Mouse (Mus musculus) MEL (cell line): ENCODE results near the gene Gm5136. TPM values are rescaled to one million over a fixed set of nuclear protein-coding genes. Genes with fewer than 3 reads are reported as not detected.

ENCODE experiments used
- DNase-seq: peaks from one replicate; pipeline ENCODE4 v3.0.0; 2011; ENCODE audit warnings: low read depth, low spot score
- H3K27ac ChIP-seq: 2 replicates; pipeline ENCODE4 v1.5.1; 2012; ENCODE audit warnings: low read depth, mild to moderate bottlenecking, control low read depth, low read length, moderate library complexity; ENCODE audit not compliant: control insufficient read depth
- H3K27me3 ChIP-seq, 2 experiments: fragments of 150-350 bp in 1 of 2; sonication (generic) in 1 of 2; 2 replicates each; pipeline ENCODE4 v1.6.1; 2012; ENCODE audit warnings: low read length in 2 of 2, mild to moderate bottlenecking in 2 of 2, improper control_type of control experiment in 1 of 2, moderate library complexity in 1 of 2; ENCODE audit not compliant: insufficient read depth in 2 of 2, control insufficient read depth in 1 of 2
- H3K36me3 ChIP-seq, 2 experiments: 2 replicates each; pipeline ENCODE4 v1.6.1; 2012 to 2014; ENCODE audit warnings: low read length in 2 of 2, improper control_type of control experiment in 1 of 2, inconsistent platforms in 1 of 2, mild to moderate bottlenecking in 1 of 2; ENCODE audit not compliant: insufficient read depth in 2 of 2, control insufficient read depth in 1 of 2
- H3K4me1 ChIP-seq, 2 experiments: fragments of 150-350 bp in 1 of 2; sonication (generic) in 1 of 2; 2 replicates each; pipeline ENCODE4 v1.6.1; 2012; ENCODE audit warnings: low read length in 2 of 2, improper control_type of control experiment in 1 of 2, mild to moderate bottlenecking in 1 of 2; ENCODE audit not compliant: insufficient read depth in 2 of 2, control insufficient read depth in 1 of 2
- H3K4me3 ChIP-seq, 2 experiments: fragments of 150-350 bp in 1 of 2; sonication (generic) in 1 of 2; 2 replicates each; pipeline ENCODE4 v1.5.1; 2012; ENCODE audit warnings: low read depth in 2 of 2, low read length in 2 of 2, mild to moderate bottlenecking in 2 of 2, moderate library complexity in 2 of 2, control low read depth in 1 of 2, improper control_type of control experiment in 1 of 2; ENCODE audit not compliant: control insufficient read depth in 1 of 2, insufficient read depth in 1 of 2
- H3K79me2 ChIP-seq: 2 replicates; pipeline ENCODE4 v1.6.1; 2012; ENCODE audit warnings: mild to moderate bottlenecking, low read length, moderate library complexity; ENCODE audit not compliant: control insufficient read depth, poor library complexity, insufficient read depth
- H3K9ac ChIP-seq: 2 replicates; pipeline ENCODE4 v1.6.1; 2012; ENCODE audit warnings: low read depth, mild to moderate bottlenecking, control low read depth, low read length, moderate library complexity; ENCODE audit not compliant: control insufficient read depth, poor library complexity, severe bottlenecking
- H3K9me3 ChIP-seq: fragments of 150-350 bp; sonication (generic); replicated peaks from 2 replicates; pipeline ENCODE4 v1.6.1; 2012; ENCODE audit warnings: mild to moderate bottlenecking, low read length, improper control_type of control experiment, moderate library complexity; ENCODE audit not compliant: insufficient read depth
- CHD2 ChIP-seq: IDR thresholded peaks from 2 replicates; pipeline ENCODE4 v1.6.1; 2011; ENCODE audit warnings: low read length, improper control_type of control experiment
- CTCF ChIP-seq, 3 experiments: IDR thresholded peaks in 2 of 3; conservative IDR thresholded peaks in 1 of 3; 2 replicates each; pipeline ENCODE4 v1.5.1; 2011 to 2012; ENCODE audit warnings: low read length in 3 of 3, low read depth in 2 of 3, mild to moderate bottlenecking in 2 of 3, improper control_type of control experiment in 1 of 3, inconsistent platforms in 1 of 3, mixed read lengths in 1 of 3, moderate library complexity in 1 of 3; ENCODE audit not compliant: control insufficient read depth in 1 of 3, insufficient read depth in 1 of 3, poor library complexity in 1 of 3, severe bottlenecking in 1 of 3
- E2F4 ChIP-seq: IDR thresholded peaks from 2 replicates; pipeline ENCODE4 v1.6.1; 2011; ENCODE audit warnings: low read depth, low read length, improper control_type of control experiment, borderline replicate concordance
- EP300 ChIP-seq, 2 experiments: IDR thresholded peaks; 2 replicates each; pipeline ENCODE4 v1.6.1; 2011; ENCODE audit warnings: improper control_type of control experiment in 2 of 2, low read length in 2 of 2, low read depth in 1 of 2, mild to moderate bottlenecking in 1 of 2
- ETS1 ChIP-seq: IDR thresholded peaks from 2 replicates; pipeline ENCODE4 v1.6.1; 2012; ENCODE audit warnings: low read depth, mild to moderate bottlenecking, inconsistent platforms, low read length, improper control_type of control experiment, moderate library complexity
- GATA1 ChIP-seq: IDR thresholded peaks from 2 replicates; pipeline ENCODE4 v1.6.1; 2011; ENCODE audit warnings: low read depth, low read length, improper control_type of control experiment
- HCFC1 ChIP-seq: IDR thresholded peaks from 2 replicates; pipeline ENCODE4 v1.6.1; 2012; ENCODE audit warnings: low read depth, mild to moderate bottlenecking, inconsistent platforms, low read length, improper control_type of control experiment, moderate library complexity
- KAT2A ChIP-seq: conservative IDR thresholded peaks from 2 replicates; pipeline ENCODE4 v1.6.1; 2012; ENCODE audit warnings: low read depth, low read length, improper control_type of control experiment, inconsistent platforms
- MEF2A ChIP-seq: IDR thresholded peaks from 2 replicates; pipeline ENCODE4 v1.6.1; 2014; ENCODE audit warnings: low read depth, mild to moderate bottlenecking, inconsistent platforms, low read length, improper control_type of control experiment; ENCODE audit not compliant: poor library complexity, insufficient replicate concordance, severe bottlenecking; ENCODE audit errors: extremely low read depth
- MYC ChIP-seq: IDR thresholded peaks from 2 replicates; pipeline ENCODE4 v1.6.1; 2011; ENCODE audit warnings: low read depth, mild to moderate bottlenecking, low read length, improper control_type of control experiment, moderate library complexity
- NRF1 ChIP-seq: IDR thresholded peaks from 2 replicates; pipeline ENCODE4 v1.6.1; 2014; ENCODE audit warnings: low read depth, mild to moderate bottlenecking, inconsistent platforms, low read length, improper control_type of control experiment, moderate library complexity; ENCODE audit not compliant: poor library complexity, insufficient read depth, severe bottlenecking
- POLR2AphosphoS2 ChIP-seq: IDR thresholded peaks from 2 replicates; pipeline ENCODE4 v1.6.1; 2011; ENCODE audit warnings: low read length, improper control_type of control experiment
- POLR2AphosphoS5 ChIP-seq: IDR thresholded peaks from 2 replicates; pipeline ENCODE4 v1.6.1; 2012; ENCODE audit warnings: low read depth, borderline replicate concordance, mild to moderate bottlenecking, inconsistent platforms, low read length, moderate library complexity, mixed read lengths
- RAD21 ChIP-seq: IDR thresholded peaks from 2 replicates; pipeline ENCODE4 v1.6.1; 2011; ENCODE audit warnings: mild to moderate bottlenecking, low read depth, low read length, improper control_type of control experiment
- SMC3 ChIP-seq: IDR thresholded peaks from 2 replicates; pipeline ENCODE4 v1.6.1; 2011; ENCODE audit warnings: low read depth, low read length, improper control_type of control experiment
- TBP ChIP-seq: IDR thresholded peaks from 2 replicates; pipeline ENCODE4 v1.8.0; 2011; ENCODE audit warnings: low read depth, low read length, improper control_type of control experiment
- USF1 ChIP-seq: IDR thresholded peaks from 2 replicates; pipeline ENCODE4 v1.6.1; 2014; ENCODE audit warnings: low read depth, mild to moderate bottlenecking, inconsistent platforms, low read length, improper control_type of control experiment, moderate library complexity
- USF2 ChIP-seq, 2 experiments: IDR thresholded peaks; 2 replicates each; pipeline ENCODE4 v1.6.1; 2011 to 2012; ENCODE audit warnings: improper control_type of control experiment in 2 of 2, low read length in 2 of 2, borderline replicate concordance in 1 of 2, inconsistent platforms in 1 of 2, low read depth in 1 of 2, mild to moderate bottlenecking in 1 of 2; ENCODE audit not compliant: insufficient read depth in 1 of 2
- ZKSCAN1 ChIP-seq: IDR thresholded peaks from 2 replicates; pipeline ENCODE4 v1.6.1; 2012; ENCODE audit warnings: low read depth, mild to moderate bottlenecking, inconsistent platforms, low read length, improper control_type of control experiment, moderate library complexity
- ZMIZ1 ChIP-seq: IDR thresholded peaks from 2 replicates; pipeline ENCODE4 v1.6.1; 2012; ENCODE audit warnings: low read depth, mild to moderate bottlenecking, inconsistent platforms, low read length, improper control_type of control experiment, moderate library complexity
- polyA plus RNA-seq, 2 experiments: library from polyadenylated mRNA; stranded (reverse) in 1 of 2; unstranded in 1 of 2; fragments of >175 nt in 1 of 2; fragments of >200 nt in 1 of 2; gene quantifications; 2 replicates each; pipeline versions ENCODE4 v1.2.1 to v1.2.4; 2012; ENCODE audit warnings: low replicate concordance in 2 of 2, low read depth in 1 of 2; ENCODE audit not compliant: insufficient read length in 2 of 2, insufficient read depth in 1 of 2, missing spikeins in 1 of 2
- total RNA-seq: library from RNA; depleted of rRNA; stranded (reverse); fragments of 300-350 nt; gene quantifications from 2 replicates; pipeline ENCODE4 v1.2.3, GENCODE M21; 2012

Gene Gm5136
- total and polyA plus RNA-seq, 3 experiments: not detected

GRCm38 (mm10) chr10:108710514-108710913, 10.6 kb upstream of the Gm5136 start:
- DNase-seq: no peak
- Histone ChIP-seq H3K27ac (no peak overlapping the region), H3K4me1 (no peaks in the 10 kb centered on the region), H3K36me3 (no peaks in the 10 kb centered on the region), H3K9ac (no peak overlapping the region), H3K4me3 (no peak overlapping the region), H3K9me3 (no peaks in the 10 kb centered on the region), H3K27me3 (no peaks in the 10 kb centered on the region), H3K79me2 (no peaks in the 10 kb centered on the region)
- TF ChIP-seq E2F4 (no peak), CHD2 (no peak), ZMIZ1 (no peak), POLR2AphosphoS5 (no peak)

GRCm38 (mm10) chr10:108705658-108706057, 5.7 kb upstream of the Gm5136 start:
- no peaks in the 10 kb centered on the region for H3K4me1 ChIP-seq
- DNase-seq: no peak
- H3K27me3 ChIP-seq: no peaks in the 10 kb centered on the region
- TF ChIP-seq TBP (no peak), ZMIZ1 (no peak), CTCF (IDR thresholded peaks at IDR 0.05 in 2 of 3, conservative IDR thresholded peaks at IDR 0.05 in 1 of 3; ENCODE audit: control insufficient read depth in 1 of 3, insufficient read depth in 1 of 3, low read depth in 2 of 3, low read length in 3 of 3, poor library complexity in 1 of 3, severe bottlenecking in 1 of 3) (no peak), SMC3 (no peak), USF1 (no peak), CHD2 (no peak), ETS1 (no peak), USF2 (IDR thresholded peaks at IDR 0.05; ENCODE audit: borderline replicate concordance in 1 of 2, insufficient read depth in 1 of 2, low read depth in 1 of 2, low read length in 2 of 2) (no peak), RAD21 (no peak), EP300 (IDR thresholded peaks at IDR 0.05; ENCODE audit: low read depth in 1 of 2, low read length in 2 of 2) (no peak)
- no peak overlapping the region for H3K27ac ChIP-seq
- H3K36me3 ChIP-seq: no peaks in the 10 kb centered on the region
- H3K9me3 ChIP-seq: no peaks in the 10 kb centered on the region
- no peaks in the 10 kb centered on the region for H3K79me2 ChIP-seq
- no peak overlapping the region for H3K4me3 ChIP-seq
- no peak overlapping the region for H3K9ac ChIP-seq

GRCm38 (mm10) chr10:108701361-108702128, 1.6 kb upstream of the Gm5136 start:
- Histone ChIP-seq H3K9ac (no peak overlapping the region), H3K36me3 (no peaks in the 10 kb centered on the region), H3K4me3 (no peak overlapping the region), H3K27ac (no peak overlapping the region), H3K79me2 (no peaks in the 10 kb centered on the region), H3K9me3 (no peaks in the 10 kb centered on the region), H3K4me1 (no peaks in the 10 kb centered on the region), H3K27me3 (no peaks in the 10 kb centered on the region)
- TF ChIP-seq MYC (no peak), GATA1 (no peak), CHD2 (no peak), MEF2A (no peak), TBP (no peak), USF1 (no peak), ZKSCAN1 (no peak), NRF1 (no peak), ETS1 (no peak), HCFC1 (no peak), POLR2AphosphoS5 (no peak), CTCF (IDR thresholded peaks at IDR 0.05 in 2 of 3, conservative IDR thresholded peaks at IDR 0.05 in 1 of 3; ENCODE audit: control insufficient read depth in 1 of 3, insufficient read depth in 1 of 3, low read depth in 2 of 3, low read length in 3 of 3, poor library complexity in 1 of 3, severe bottlenecking in 1 of 3) (no peak), RAD21 (no peak), KAT2A (no peak), POLR2AphosphoS2 (no peak)
- no peak for DNase-seq
